Mouse (Mus musculus) telencephalon, adult 2 months (tissue): ENCODE data around the gene Cnpy1.

Experiments used
- DNase-seq: peaks from one replicate; pipeline ENCODE4 v3.0.0-alpha.2; 2011; ENCODE audit warnings: low read depth, low spot score

The Cnpy1 gene

GRCm38 (mm10) chr5:28191201-28192098 is 54.2 kb downstream of the Cnpy1 start:
- DNase-seq: no peak

GRCm38 (mm10) chr5:28179237-28179790 is 66.3 kb downstream of the Cnpy1 start:
- DNase-seq: no peak

GRCm38 (mm10) chr5:28178322-28178721 is 67.3 kb downstream of the Cnpy1 start:
- DNase-seq: no peak

GRCm38 (mm10) chr5:28176585-28176984 is 69.0 kb downstream of the Cnpy1 start:
- DNase-seq: no peak

- no peak for DNase-seq
Measured at GRCm38 (mm10) chr5:28176023-28176422, 69.6 kb downstream of the Cnpy1 start.

- no peak for DNase-seq
Measured at GRCm38 (mm10) chr5:28175570-28175919, 70.1 kb downstream of the Cnpy1 start.

- DNase-seq: no peak
Measured at GRCm38 (mm10) chr5:28174876-28175569, 70.6 kb downstream of the Cnpy1 start.

- no peak for DNase-seq
Measured at GRCm38 (mm10) chr5:28174086-28174485, 71.5 kb downstream of the Cnpy1 start.

GRCm38 (mm10) chr5:28173674-28174073 is 71.9 kb downstream of the Cnpy1 start:
- no peak for DNase-seq

GRCm38 (mm10) chr5:28172921-28173670 is 72.5 kb downstream of the Cnpy1 start:
- no peak for DNase-seq

- no peak for DNase-seq
Measured at GRCm38 (mm10) chr5:28172261-28172920, 73.2 kb downstream of the Cnpy1 start.

- no peak for DNase-seq
Measured at GRCm38 (mm10) chr5:28171667-28172066, 73.9 kb downstream of the Cnpy1 start.

- DNase-seq: no peak
Measured at GRCm38 (mm10) chr5:28170892-28171291, 74.7 kb downstream of the Cnpy1 start.

GRCm38 (mm10) chr5:28170081-28170480 is 75.5 kb downstream of the Cnpy1 start:
- no peak for DNase-seq

GRCm38 (mm10) chr5:28169166-28169801 is 76.3 kb downstream of the Cnpy1 start:
- DNase-seq: no peak

GRCm38 (mm10) chr5:28168253-28169165 is 77.1 kb downstream of the Cnpy1 start:
- no peak for DNase-seq

GRCm38 (mm10) chr5:28167611-28168252 is 77.9 kb downstream of the Cnpy1 start:
- DNase-seq: no peak

GRCm38 (mm10) chr5:28166256-28167231 is 79.1 kb downstream of the Cnpy1 start:
- no peak for DNase-seq
